ENCODE assay signal across 21 mouse cellular contexts in the genomic region with DNA sequence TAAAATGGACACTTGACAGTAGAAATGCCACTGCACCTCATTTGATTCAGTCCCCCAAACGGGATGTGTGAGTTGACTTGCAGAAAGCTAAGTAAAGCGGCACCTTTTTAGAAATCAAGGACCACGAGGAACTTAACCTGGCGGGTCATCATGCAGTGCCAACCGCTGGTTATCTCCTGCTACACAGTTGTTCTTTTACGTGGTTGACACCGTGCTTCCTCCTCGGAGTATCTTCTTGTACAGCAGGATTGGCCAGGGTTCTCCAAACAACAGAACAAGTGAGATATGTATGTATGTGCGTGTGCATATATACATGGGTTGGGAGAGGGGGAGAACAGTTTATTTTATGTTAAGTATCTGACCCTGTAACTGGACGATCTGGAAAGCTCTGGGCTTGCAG. TPM values are rescaled to one million over a fixed set of nuclear protein-coding genes. Genes with fewer than 3 reads are reported as not detected.
"Had no signal": no experiment of that assay in that cellular context is flagged by ENCODE, and none has a peak within 500 bp of the region (broad histone marks: within the 10 kb centered on the region; RNA-seq: fewer than 3 reads in every experiment).

No protein-coding gene starts in this region.

- H3K4me3 ChIP-seq: neural tube, embryonic 12.5 days; neural tube, embryonic 13.5 days; neural tube, embryonic 15.5 days; stomach, embryonic 15.5 days had no signal

- H3K27me3 ChIP-seq: neural tube, embryonic 12.5 days; neural tube, embryonic 13.5 days; neural tube, embryonic 15.5 days; stomach, embryonic 15.5 days had no signal

- H3K4me2 ChIP-seq: neural tube, embryonic 12.5 days; neural tube, embryonic 13.5 days; neural tube, embryonic 15.5 days; stomach, embryonic 15.5 days had no signal

- DNase-seq: retina, postnatal 1 day; right cerebral cortex, adult 18-20 months; right cerebral cortex, postnatal 14 days; right cerebral cortex, postnatal 25 days; right cerebral cortex, postnatal 4 days; spleen, adult 18-20 months; thymus, adult 18-20 months; thymus, adult 2 months; thymus, postnatal 14 days; thymus, postnatal 25 days; thymus, postnatal 36 days; thymus, postnatal 4 days had no signal

- H3K9me3 ChIP-seq: neural tube, embryonic 12.5 days; neural tube, embryonic 13.5 days; neural tube, embryonic 15.5 days; stomach, embryonic 15.5 days had no signal

- H3K9ac ChIP-seq: neural tube, embryonic 12.5 days; neural tube, embryonic 13.5 days; neural tube, embryonic 15.5 days; stomach, embryonic 15.5 days had no signal

- H3K4me1 ChIP-seq: neural tube, embryonic 12.5 days; neural tube, embryonic 13.5 days; stomach, embryonic 15.5 days had no signal

- H3K27ac ChIP-seq: neural tube, embryonic 12.5 days; neural tube, embryonic 13.5 days; neural tube, embryonic 15.5 days; stomach, embryonic 15.5 days; stomach, postnatal 0 days had no signal

- H3K36me3 ChIP-seq: neural tube, embryonic 12.5 days; stomach, embryonic 15.5 days had no signal

RNA-seq across cellular contexts. Expression of a gene that starts 50.5 kb away (rescaled TPM):
- total RNA-seq: neutrophil, adult 5-6 weeks had no signal
- polyA plus RNA-seq: neural tube, embryonic 13.5 days; neural tube, embryonic 14.5 days had no signal

RNA-seq across cellular contexts. Expression of a gene that starts 50.9 kb away (rescaled TPM):
- polyA plus RNA-seq: neural tube, embryonic 12.5 days; neural tube, embryonic 13.5 days; spleen, adult 2 months; stomach, embryonic 14.5 days had no signal
